Mouse (Mus musculus) heart, embryonic 14.5 days (tissue): ENCODE data around the gene Esm1. TPM values are rescaled to one million over a fixed set of nuclear protein-coding genes. Genes with fewer than 3 reads are reported as not detected.

ENCODE experiments used
- ATAC-seq: fragments of 200-750 bp; cut with Nextera tagmentation; 2 replicates; pipeline ENCODE4 v1.8.0; 2017; ENCODE audit warnings: low read depth, moderate TSS enrichment; ENCODE audit not compliant: insufficient number of reproducible peaks, insufficient read depth, low FRiP score
- H3K27ac ChIP-seq, 2 experiments: fragments of 200-500 bp in 1 of 2; fragments of 300-500 bp in 1 of 2; sonication (generic) in 1 of 2; replicated peaks in 1 of 2; 2 replicates each; pipeline ENCODE4 v1.5.1; 2012 to 2014; ENCODE audit warnings: low read depth in 2 of 2, low read length in 2 of 2, control low read depth in 1 of 2, mild to moderate bottlenecking in 1 of 2, mixed read lengths in 1 of 2; ENCODE audit not compliant: control insufficient read depth in 1 of 2, insufficient read depth in 1 of 2
- H3K27me3 ChIP-seq: fragments of 300-500 bp; sonication (generic); 2 replicates; pipeline ENCODE4 v1.6.1; 2014; ENCODE audit warnings: mild to moderate bottlenecking, low read length, control low read depth; ENCODE audit not compliant: control insufficient read depth, insufficient read depth
- H3K36me3 ChIP-seq: fragments of 300-500 bp; sonication (generic); 2 replicates; pipeline ENCODE4 v1.6.1; 2014; ENCODE audit warnings: mild to moderate bottlenecking, control low read depth, low read length, mixed read lengths; ENCODE audit not compliant: control insufficient read depth, insufficient read depth
- H3K4me1 ChIP-seq, 2 experiments: fragments of 200-500 bp in 1 of 2; fragments of 300-500 bp in 1 of 2; sonication (generic) in 1 of 2; 2 replicates each; pipeline ENCODE4 v1.6.1; 2012 to 2014; ENCODE audit warnings: low read length in 2 of 2, control low read depth in 1 of 2, mixed read lengths in 1 of 2; ENCODE audit not compliant: control insufficient read depth in 2 of 2, insufficient read depth in 2 of 2
- H3K4me2 ChIP-seq: fragments of 300-500 bp; sonication (generic); 2 replicates; pipeline ENCODE4 v1.6.1; 2014; ENCODE audit warnings: mild to moderate bottlenecking, low read length
- H3K4me3 ChIP-seq, 2 experiments: fragments of 200-500 bp in 1 of 2; fragments of 300-500 bp in 1 of 2; sonication (generic) in 1 of 2; 2 replicates each; pipeline ENCODE4 v1.5.1; 2012 to 2014; ENCODE audit warnings: low read length in 2 of 2, mild to moderate bottlenecking in 2 of 2, control low read depth in 1 of 2, low read depth in 1 of 2, moderate library complexity in 1 of 2; ENCODE audit not compliant: control insufficient read depth in 1 of 2, insufficient read depth in 1 of 2
- H3K9ac ChIP-seq: fragments of 300-500 bp; sonication (generic); 2 replicates; pipeline ENCODE4 v1.6.1; 2014; ENCODE audit warnings: mild to moderate bottlenecking, low read length
- H3K9me3 ChIP-seq: fragments of 300-500 bp; sonication (generic); 2 replicates; pipeline ENCODE4 v1.6.1; 2016; ENCODE audit warnings: low read length, control low read depth; ENCODE audit not compliant: control insufficient read depth
- WGBS: fragments of 180-500 bp; shearing (Covaris S2); extraction: QIAGEN DNeasy Blood & Tissue Kit; methylation state at CpG from one replicate; pipeline ENCODE4 v1.1.7; 2014; 5-methylcytosine and 5-hydroxymethylcytosine counted together
- polyA plus RNA-seq: library from polyadenylated mRNA; unstranded; fragments of >200 nt; fragmentation: Nextera tagmentation; extraction: Ambion mirVana; gene quantifications from 2 replicates; pipeline ENCODE4 v1.2.1, GENCODE M21; 2014

The Esm1 gene
- polyA plus RNA-seq, 1 experiment from 2014 or later, result 1.1 TPM

GRCm38 (mm10) chr13:113205346-113205745, 4.1 kb upstream of the Esm1 start:
- H3K36me3 ChIP-seq, result no peaks in the 10 kb centered on the region
- ATAC-seq, result no peak
- H3K9me3 ChIP-seq, result no peaks in the 10 kb centered on the region
- 77% methylated on average over 5 of the region's 5 CpGs for WGBS
- H3K4me3 ChIP-seq, result no peak overlapping the region
- no peak overlapping the region for H3K27ac ChIP-seq
- no peak overlapping the region for H3K4me2 ChIP-seq
- peaks cover 8 to 11% of the 10 kb centered on the region in 2 experiments; a peak in 3 of 4 replicates for H3K4me1 ChIP-seq
- H3K27me3 ChIP-seq, result no peaks in the 10 kb centered on the region; the same call in 1 of the 2 replicates
- H3K9ac ChIP-seq, result no peak overlapping the region

GRCm38 (mm10) chr13:113211345-113211744, 1.9 kb downstream of the Esm1 start:
- Histone ChIP-seq H3K9me3 (no peaks in the 10 kb centered on the region), H3K36me3 (no peaks in the 10 kb centered on the region), H3K4me3 (no peak overlapping the region), H3K4me2 (no peak overlapping the region), H3K27ac (no peak overlapping the region), H3K4me1 (peaks cover 3 to 11% of the 10 kb centered on the region in 2 experiments; a peak in 2 of 4 replicates), H3K9ac (no peak overlapping the region), H3K27me3 (peaks cover 4% of the 10 kb centered on the region; the same call in 1 of the 2 replicates)
- 74% methylated on average over 15 of the region's 15 CpGs for WGBS
- no peak for ATAC-seq

GRCm38 (mm10) chr13:113212401-113212800, 2.9 kb downstream of the Esm1 start:
- Histone ChIP-seq H3K4me2 (no peak overlapping the region), H3K36me3 (no peaks in the 10 kb centered on the region), H3K4me1 (peaks cover 3 to 11% of the 10 kb centered on the region in 2 experiments; a peak in 2 of 4 replicates), H3K27ac (no peak overlapping the region), H3K4me3 (no peak overlapping the region), H3K27me3 (peaks cover 4% of the 10 kb centered on the region; the same call in 1 of the 2 replicates), H3K9me3 (no peaks in the 10 kb centered on the region), H3K9ac (no peak overlapping the region)
- ATAC-seq, result no peak
- 48% methylated on average over 3 of the region's 3 CpGs for WGBS

GRCm38 (mm10) chr13:113213865-113214264, 4.4 kb downstream of the Esm1 start:
- Histone ChIP-seq H3K9me3 (no peaks in the 10 kb centered on the region), H3K27ac (no peak overlapping the region), H3K4me3 (no peak overlapping the region), H3K36me3 (no peaks in the 10 kb centered on the region), H3K9ac (no peak overlapping the region), H3K27me3 (peaks cover 4% of the 10 kb centered on the region; the same call in 1 of the 2 replicates), H3K4me2 (no peak overlapping the region), H3K4me1 (peaks cover 0 to 4% of the 10 kb centered on the region in 2 experiments; a peak in 1 of 4 replicates)
- WGBS, result 98% methylated on average over 3 of the region's 3 CpGs
- no peak for ATAC-seq

- Histone ChIP-seq H3K27me3 (no peaks in the 10 kb centered on the region), H3K9ac (no peak overlapping the region), H3K4me2 (no peak overlapping the region), H3K36me3 (no peaks in the 10 kb centered on the region), H3K4me1 (peaks cover 16 to 18% of the 10 kb centered on the region in 2 experiments), H3K9me3 (no peaks in the 10 kb centered on the region), H3K27ac (0 out of 4 replicates have a peak overlapping the region, but pooled peaks of 1 of the 2 experiments have one; percentile 24), H3K4me3 (no peak overlapping the region)
- no peak for ATAC-seq
- 28% methylated on average over 6 of the region's 6 CpGs for WGBS
These were observed 12.4 kb downstream of the Esm1 start for GRCm38 (mm10) chr13:113221851-113222250.

GRCm38 (mm10) chr13:113224105-113224504, 14.6 kb downstream of the Esm1 start:
- Histone ChIP-seq H3K27me3 (no peaks in the 10 kb centered on the region), H3K4me2 (peak overlapping the region; percentile 56), H3K4me1 (peaks cover 16 to 18% of the 10 kb centered on the region in 2 experiments), H3K9me3 (no peaks in the 10 kb centered on the region), H3K4me3 (peak overlapping the region; percentile 31 to 41), H3K36me3 (no peaks in the 10 kb centered on the region), H3K9ac (peak overlapping the region; percentile 39; the same call in 1 of the 2 replicates), H3K27ac (peak overlapping the region; percentile 84 to 94)
- ATAC-seq, result peak; percentile 68; the same call in 1 of the 2 replicates
- WGBS, result 8% methylated on average over 2 of the region's 2 CpGs

- Histone ChIP-seq H3K9ac (no peak within 1 kb of the TSS), H3K4me1 (peaks cover 16 to 18% of the 10 kb centered on the region in 2 experiments), H3K27me3 (no peaks in the 10 kb centered on the region), H3K27ac (no peak within 1 kb of the TSS), H3K36me3 (no peaks in the 10 kb centered on the region), H3K4me2 (no peak within 1 kb of the TSS), H3K9me3 (no peaks in the 10 kb centered on the region), H3K4me3 (no peak within 1 kb of the TSS)
- no peak for ATAC-seq
- WGBS, result 57% methylated on average over 7 of the region's 7 CpGs
These were observed 16.4 kb downstream of the Esm1 start, which contains the start of gene Gzmk for GRCm38 (mm10) chr13:113225811-113226210. TSS of gene Gzmk (minus strand) at chr13:113225908.

GRCm38 (mm10) chr13:113227076-113227475, 17.6 kb downstream of the Esm1 start:
- Histone ChIP-seq H3K9ac (no peak overlapping the region), H3K27ac (no peak overlapping the region), H3K9me3 (no peaks in the 10 kb centered on the region), H3K36me3 (no peaks in the 10 kb centered on the region), H3K27me3 (no peaks in the 10 kb centered on the region), H3K4me1 (peaks cover 12% of the 10 kb centered on the region in 2 experiments), H3K4me3 (no peak overlapping the region), H3K4me2 (no peak overlapping the region)
- ATAC-seq, result no peak
- WGBS, result 68% methylated on average over 4 of the region's 4 CpGs
